Mouse (Mus musculus): ENCODE results near the gene Cabcoco1. TPM values are rescaled to one million over a fixed set of nuclear protein-coding genes. Genes with fewer than 3 reads are reported as not detected.

Cabcoco1 gene
- polyA plus RNA-seq, 1 experiment from 2014 or later = 1.9 TPM

- DNase-seq (ENCODE audit: low spot score) (no peak), ATAC-seq (ENCODE audit: low FRiP score) (no peak)
- Histone ChIP-seq H3K4me2 (replicated peaks) (no peak overlapping the region), H3K4me1 (replicated peaks; ENCODE audit: control insufficient read depth, insufficient read depth, low read length) (no peaks in the 10 kb centered on the region), H3K27ac (no peak overlapping the region), H3K36me3 (replicated peaks; ENCODE audit: control insufficient read depth, insufficient read depth) (no peaks in the 10 kb centered on the region), H3K27me3 (ENCODE audit: control insufficient read depth, insufficient read depth, low read length) (no peaks in the 10 kb centered on the region), H3K9ac (no peak overlapping the region), H3K4me3 (replicated peaks; ENCODE audit: low read length) (no peak overlapping the region), H3K9me3 (ENCODE audit: control insufficient read depth, low read length) (no peaks in the 10 kb centered on the region)
- 93% methylated on average over 13 of the region's 13 CpGs for WGBS
Measured at GRCm38 (mm10) chr10:68430929-68431328, 110.8 kb downstream of the Cabcoco1 start.

GRCm38 (mm10) chr10:68420393-68420920 lies 121.2 kb downstream of the Cabcoco1 start:
- WGBS = 67% methylated on average over 7 of the region's 7 CpGs
- no peaks in the 10 kb centered on the region for H3K9me3 ChIP-seq (ENCODE audit: control insufficient read depth, low read length)
- DNase-seq (ENCODE audit: low spot score) (no peak), ATAC-seq (ENCODE audit: low FRiP score) (no peak)
- no peaks in the 10 kb centered on the region for H3K36me3 ChIP-seq (replicated peaks; ENCODE audit: control insufficient read depth, insufficient read depth)
- 0 out of 2 replicates have a peak, but pooled peaks cover 4% of the 10 kb centered on the region for H3K4me1 ChIP-seq (replicated peaks; ENCODE audit: control insufficient read depth, insufficient read depth, low read length)
- H3K27me3 ChIP-seq (ENCODE audit: control insufficient read depth, insufficient read depth, low read length) = no peaks in the 10 kb centered on the region
- no peak overlapping the region for H3K9ac ChIP-seq
- H3K27ac ChIP-seq = no peak overlapping the region
- H3K4me2 ChIP-seq (replicated peaks) = no peak overlapping the region
- H3K4me3 ChIP-seq (replicated peaks; ENCODE audit: low read length) = no peak overlapping the region

GRCm38 (mm10) chr10:68419893-68420292 lies 121.8 kb downstream of the Cabcoco1 start:
- no peak overlapping the region for H3K9ac ChIP-seq
- H3K4me1 ChIP-seq (replicated peaks; ENCODE audit: control insufficient read depth, insufficient read depth, low read length) = 0 out of 2 replicates have a peak, but pooled peaks cover 4% of the 10 kb centered on the region
- no peak overlapping the region for H3K4me3 ChIP-seq (replicated peaks; ENCODE audit: low read length)
- DNase-seq (ENCODE audit: low spot score) (no peak), ATAC-seq (ENCODE audit: low FRiP score) (no peak)
- WGBS = 62% methylated on average over 2 of the region's 2 CpGs
- no peaks in the 10 kb centered on the region for H3K36me3 ChIP-seq (replicated peaks; ENCODE audit: control insufficient read depth, insufficient read depth)
- H3K4me2 ChIP-seq (replicated peaks) = no peak overlapping the region
- no peak overlapping the region for H3K27ac ChIP-seq
- H3K9me3 ChIP-seq (ENCODE audit: control insufficient read depth, low read length) = no peaks in the 10 kb centered on the region
- no peaks in the 10 kb centered on the region for H3K27me3 ChIP-seq (ENCODE audit: control insufficient read depth, insufficient read depth, low read length)

GRCm38 (mm10) chr10:68417074-68417790 lies 124.5 kb downstream of the Cabcoco1 start:
- Histone ChIP-seq H3K9me3 (ENCODE audit: control insufficient read depth, low read length) (no peaks in the 10 kb centered on the region), H3K4me3 (replicated peaks; ENCODE audit: low read length) (no peak overlapping the region), H3K9ac (no peak overlapping the region), H3K36me3 (replicated peaks; ENCODE audit: control insufficient read depth, insufficient read depth) (no peaks in the 10 kb centered on the region), H3K4me2 (replicated peaks) (no peak overlapping the region), H3K27ac (no peak overlapping the region), H3K4me1 (replicated peaks; ENCODE audit: control insufficient read depth, insufficient read depth, low read length) (0 out of 2 replicates have a peak, but pooled peaks cover 4% of the 10 kb centered on the region), H3K27me3 (ENCODE audit: control insufficient read depth, insufficient read depth, low read length) (no peaks in the 10 kb centered on the region)
- DNase-seq (ENCODE audit: low spot score) (no peak), ATAC-seq (ENCODE audit: low FRiP score) (no peak)
- WGBS = 88% methylated on average over 13 of the region's 13 CpGs

- DNase-seq (ENCODE audit: low spot score) (no peak), ATAC-seq (ENCODE audit: low FRiP score) (no peak)
- H3K36me3 ChIP-seq (replicated peaks; ENCODE audit: control insufficient read depth, insufficient read depth) = no peaks in the 10 kb centered on the region
- no peaks in the 10 kb centered on the region for H3K27me3 ChIP-seq (ENCODE audit: control insufficient read depth, insufficient read depth, low read length)
- H3K4me3 ChIP-seq (replicated peaks; ENCODE audit: low read length) = no peak overlapping the region
- no peaks in the 10 kb centered on the region for H3K9me3 ChIP-seq (ENCODE audit: control insufficient read depth, low read length)
- no peak overlapping the region for H3K4me2 ChIP-seq (replicated peaks)
- H3K4me1 ChIP-seq (replicated peaks; ENCODE audit: control insufficient read depth, insufficient read depth, low read length) = no peaks in the 10 kb centered on the region
- WGBS = 77% methylated on average over 4 of the region's 4 CpGs
- H3K9ac ChIP-seq = no peak overlapping the region
- no peak overlapping the region for H3K27ac ChIP-seq
Measured at GRCm38 (mm10) chr10:68405936-68406335, 135.8 kb downstream of the Cabcoco1 start.

GRCm38 (mm10) chr10:68396786-68397185 lies 144.9 kb downstream of the Cabcoco1 start:
- Histone ChIP-seq H3K9ac (no peak overlapping the region), H3K4me2 (replicated peaks) (no peak overlapping the region), H3K9me3 (ENCODE audit: control insufficient read depth, low read length) (peaks cover 7% of the 10 kb centered on the region; the same call in 1 of the 2 replicates), H3K4me1 (replicated peaks; ENCODE audit: control insufficient read depth, insufficient read depth, low read length) (no peaks in the 10 kb centered on the region), H3K27me3 (ENCODE audit: control insufficient read depth, insufficient read depth, low read length) (no peaks in the 10 kb centered on the region), H3K27ac (no peak overlapping the region), H3K36me3 (replicated peaks; ENCODE audit: control insufficient read depth, insufficient read depth) (no peaks in the 10 kb centered on the region), H3K4me3 (replicated peaks; ENCODE audit: low read length) (no peak overlapping the region)
- WGBS = 89% methylated on average over 8 of the region's 8 CpGs
- ATAC-seq (ENCODE audit: low FRiP score) (no peak), DNase-seq (ENCODE audit: low spot score) (no peak)

GRCm38 (mm10) chr10:68396083-68396482 lies 145.6 kb downstream of the Cabcoco1 start:
- Histone ChIP-seq H3K4me3 (replicated peaks; ENCODE audit: low read length) (no peak overlapping the region), H3K4me2 (replicated peaks) (no peak overlapping the region), H3K4me1 (replicated peaks; ENCODE audit: control insufficient read depth, insufficient read depth, low read length) (no peaks in the 10 kb centered on the region), H3K27me3 (ENCODE audit: control insufficient read depth, insufficient read depth, low read length) (no peaks in the 10 kb centered on the region), H3K9ac (no peak overlapping the region), H3K9me3 (ENCODE audit: control insufficient read depth, low read length) (peaks cover 7% of the 10 kb centered on the region; the same call in 1 of the 2 replicates), H3K27ac (no peak overlapping the region), H3K36me3 (replicated peaks; ENCODE audit: control insufficient read depth, insufficient read depth) (no peaks in the 10 kb centered on the region)
- DNase-seq (ENCODE audit: low spot score) (no peak), ATAC-seq (ENCODE audit: low FRiP score) (no peak)
- WGBS = 53% methylated on average over 2 of the region's 2 CpGs

- WGBS = 62% methylated on average over 4 of the region's 4 CpGs
- ATAC-seq (ENCODE audit: low FRiP score) = no peak
Measured at GRCm38 (mm10) chr10:68391640-68392039, 150.1 kb downstream of the Cabcoco1 start.

GRCm38 (mm10) chr10:68388802-68389201 lies 152.9 kb downstream of the Cabcoco1 start:
- no peak for DNase-seq (ENCODE audit: low spot score)
- Histone ChIP-seq H3K27me3 (ENCODE audit: control insufficient read depth, insufficient read depth, low read length) (no peaks in the 10 kb centered on the region), H3K9me3 (ENCODE audit: control insufficient read depth, low read length) (no peaks in the 10 kb centered on the region), H3K9ac (no peak overlapping the region), H3K36me3 (replicated peaks; ENCODE audit: control insufficient read depth, insufficient read depth) (no peaks in the 10 kb centered on the region), H3K4me3 (replicated peaks; ENCODE audit: low read length) (no peak overlapping the region), H3K27ac (no peak overlapping the region), H3K4me1 (replicated peaks; ENCODE audit: control insufficient read depth, insufficient read depth, low read length) (no peaks in the 10 kb centered on the region), H3K4me2 (replicated peaks) (no peak overlapping the region)
- no peak for ATAC-seq (ENCODE audit: low FRiP score)
- 90% methylated on average over 4 of the region's 4 CpGs for WGBS

More at GRCm38 (mm10) chr10:68391640-68392039, 150.1 kb downstream of the Cabcoco1 start:
- no peaks in the 10 kb centered on the region for H3K27me3 ChIP-seq (ENCODE audit: control insufficient read depth, insufficient read depth, low read length)
- no peaks in the 10 kb centered on the region for H3K4me1 ChIP-seq (replicated peaks; ENCODE audit: control insufficient read depth, insufficient read depth, low read length)
- H3K9me3 ChIP-seq (ENCODE audit: control insufficient read depth, low read length) = no peaks in the 10 kb centered on the region
- DNase-seq (ENCODE audit: low spot score) = no peak
- no peak overlapping the region for H3K4me2 ChIP-seq (replicated peaks)
- no peaks in the 10 kb centered on the region for H3K36me3 ChIP-seq (replicated peaks; ENCODE audit: control insufficient read depth, insufficient read depth)
- no peak overlapping the region for H3K27ac ChIP-seq
- H3K4me3 ChIP-seq (replicated peaks; ENCODE audit: low read length) = no peak overlapping the region
- no peak overlapping the region for H3K9ac ChIP-seq
